Mouse (Mus musculus): ENCODE results near the gene Mdfi. TPM values are rescaled to one million over a fixed set of nuclear protein-coding genes. Genes with fewer than 3 reads are reported as not detected.
"Not testable (repeated sequence)": the region's sequence is repeated elsewhere in the genome, so short reads cannot be mapped to it uniquely, and the experiment has no call there.

The Mdfi gene
- polyA plus RNA-seq, 2 experiments: 1.7 to 5.2 TPM

DNA sequence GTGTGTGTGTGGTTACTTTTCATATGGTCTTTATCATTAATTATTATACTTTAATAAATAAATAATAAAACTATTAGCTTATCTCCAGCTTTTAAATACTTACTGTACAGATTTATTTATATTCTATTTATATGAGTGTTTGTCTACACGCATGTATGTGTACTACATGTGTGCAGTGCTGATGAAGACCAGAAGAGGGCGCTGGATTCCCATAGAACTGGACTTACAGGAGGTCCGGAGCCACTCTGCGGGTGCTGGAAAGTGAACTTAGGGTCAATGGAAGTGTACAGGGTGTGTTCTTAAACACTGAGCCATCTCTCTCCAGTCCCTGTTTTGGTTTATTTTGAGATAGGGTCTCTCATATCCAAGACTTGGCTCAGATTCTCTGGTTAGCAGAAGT, 21.1 kb upstream of the Mdfi start:
- H3K4me3 ChIP-seq (ENCODE audit: insufficient read depth in 1 of 2, low read depth in 2 of 2, low read length in 2 of 2): no peak overlapping the region
- ATAC-seq (ENCODE audit: insufficient read depth): no peak
- H3K9me3 ChIP-seq (ENCODE audit: control insufficient read depth, low read length): no peaks in the 10 kb centered on the region
- H3K36me3 ChIP-seq (replicated peaks; ENCODE audit: control insufficient read depth, insufficient read depth, low read depth): no peaks in the 10 kb centered on the region
- no peak for TF ChIP-seq EP300 (IDR thresholded peaks at IDR 0.05; ENCODE audit: low read depth)
- TF ChIP-seq CTCF (IDR thresholded peaks at IDR 0.05; ENCODE audit: low read depth): no peak
- no peak overlapping the region for H3K4me2 ChIP-seq (ENCODE audit: low read depth)
- H3K27ac ChIP-seq: no peak overlapping the region
- WGBS (ENCODE audit: insufficient replicate concordance): 61% methylated on average over 4 of the region's 4 CpGs
- no peak overlapping the region for H3K9ac ChIP-seq (replicated peaks)
- H3K4me1 ChIP-seq (replicated peaks; ENCODE audit: control insufficient read depth in 2 of 2, insufficient read depth in 2 of 2, low read length in 1 of 2): peaks cover 0 to 4% of the 10 kb centered on the region in 2 experiments; a peak in 1 of 4 replicates
- no peaks in the 10 kb centered on the region for H3K27me3 ChIP-seq (ENCODE audit: control insufficient read depth, insufficient read depth, low read length)
- DNase-seq (ENCODE audit: low read depth in 3 of 3, low spot score in 3 of 3): no peak

DNA sequence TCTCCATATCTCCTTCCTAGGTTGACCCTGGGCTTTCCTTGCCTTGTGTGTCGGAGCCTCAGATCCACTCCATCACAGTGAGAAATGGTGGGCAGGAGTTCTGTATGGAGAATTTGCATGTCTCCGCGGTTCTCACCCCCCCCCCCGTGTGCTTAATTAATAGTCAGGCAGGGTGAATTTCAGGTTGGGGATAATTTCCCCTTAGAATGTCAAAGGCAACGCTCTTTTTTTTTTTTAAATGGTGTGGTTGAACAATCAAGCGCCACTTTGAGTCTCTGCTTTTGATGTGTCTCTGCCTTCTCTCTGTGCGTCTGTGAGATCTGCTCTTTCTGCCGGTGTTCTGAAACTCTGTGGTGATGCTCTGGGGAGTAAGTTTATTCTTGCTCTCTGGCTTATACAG, 20.4 kb upstream of the Mdfi start:
- Histone ChIP-seq H3K9me3 (ENCODE audit: control insufficient read depth, low read length) (no peaks in the 10 kb centered on the region), H3K4me1 (replicated peaks; ENCODE audit: control insufficient read depth in 2 of 2, insufficient read depth in 2 of 2, low read length in 1 of 2) (peaks cover 0 to 4% of the 10 kb centered on the region in 2 experiments; a peak in 1 of 4 replicates), H3K4me3 (ENCODE audit: insufficient read depth in 1 of 2, low read depth in 2 of 2, low read length in 2 of 2) (no peak overlapping the region), H3K36me3 (replicated peaks; ENCODE audit: control insufficient read depth, insufficient read depth, low read depth) (no peaks in the 10 kb centered on the region), H3K4me2 (ENCODE audit: low read depth) (no peak overlapping the region), H3K27me3 (ENCODE audit: control insufficient read depth, insufficient read depth, low read length) (no peaks in the 10 kb centered on the region), H3K27ac (no peak overlapping the region), H3K9ac (replicated peaks) (no peak overlapping the region)
- TF ChIP-seq EP300 (IDR thresholded peaks at IDR 0.05; ENCODE audit: low read depth) (no peak), CTCF (IDR thresholded peaks at IDR 0.05; ENCODE audit: low read depth) (no peak)
- ATAC-seq (ENCODE audit: insufficient read depth) (no peak), DNase-seq (ENCODE audit: low read depth in 3 of 3, low spot score in 3 of 3) (no peak)
- 78% methylated on average over 8 of the region's 8 CpGs for WGBS (ENCODE audit: insufficient replicate concordance)

DNA sequence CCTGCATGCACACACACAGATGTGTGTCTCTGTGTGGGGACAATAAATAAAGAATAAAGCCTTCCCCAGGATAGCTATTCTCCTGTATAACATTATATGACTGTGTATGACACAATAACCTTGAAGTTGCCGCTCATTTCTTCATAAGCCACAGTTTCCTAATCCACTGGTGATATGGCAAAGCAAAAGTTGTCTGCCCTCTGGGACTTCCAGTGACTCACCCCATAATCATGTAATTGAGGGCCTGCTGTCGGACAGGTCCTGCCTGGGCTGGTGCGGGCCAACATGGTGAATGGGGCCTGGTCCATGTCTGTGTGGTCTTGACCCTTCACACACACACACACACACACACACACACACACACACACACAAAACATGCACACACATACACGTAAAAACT, 19.3 kb upstream of the Mdfi start:
- ATAC-seq (ENCODE audit: insufficient read depth) (no peak), DNase-seq (ENCODE audit: low read depth in 3 of 3, low spot score in 3 of 3) (no peak)
- Histone ChIP-seq H3K4me1 (replicated peaks; ENCODE audit: control insufficient read depth in 2 of 2, insufficient read depth in 2 of 2, low read length in 1 of 2) (peaks cover 0 to 4% of the 10 kb centered on the region in 2 experiments; a peak in 1 of 4 replicates), H3K9ac (replicated peaks) (no peak overlapping the region), H3K27me3 (ENCODE audit: control insufficient read depth, insufficient read depth, low read length) (no peaks in the 10 kb centered on the region), H3K27ac (no peak overlapping the region), H3K4me3 (ENCODE audit: insufficient read depth in 1 of 2, low read depth in 2 of 2, low read length in 2 of 2) (no peak overlapping the region), H3K9me3 (ENCODE audit: control insufficient read depth, low read length) (no peaks in the 10 kb centered on the region), H3K4me2 (ENCODE audit: low read depth) (no peak overlapping the region), H3K36me3 (replicated peaks; ENCODE audit: control insufficient read depth, insufficient read depth, low read depth) (no peaks in the 10 kb centered on the region)
- WGBS (ENCODE audit: insufficient replicate concordance): 73% methylated on average over 4 of the region's 4 CpGs
- TF ChIP-seq CTCF (IDR thresholded peaks at IDR 0.05; ENCODE audit: low read depth) (no peak), EP300 (IDR thresholded peaks at IDR 0.05; ENCODE audit: low read depth) (no peak)

DNA sequence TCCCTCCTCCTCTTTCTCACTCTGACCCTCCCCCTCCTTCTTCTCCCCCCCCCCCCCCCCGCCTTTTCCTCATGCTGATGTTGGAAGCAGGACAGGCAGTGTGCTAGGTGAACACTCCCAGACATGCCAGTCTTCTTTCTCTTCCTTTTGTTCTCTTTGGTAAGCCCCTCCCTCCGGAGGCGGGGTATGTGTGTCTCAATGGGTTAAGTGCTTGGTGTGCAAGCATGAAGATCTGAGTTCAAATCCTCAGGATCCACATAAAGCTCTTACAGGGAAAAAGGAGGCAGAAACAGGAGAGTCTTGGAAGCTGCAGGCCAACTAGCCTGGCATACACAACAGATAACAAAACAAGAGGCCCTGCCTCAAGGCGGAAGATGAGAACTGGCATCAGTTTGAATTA, 18.8 kb upstream of the Mdfi start:
- Histone ChIP-seq H3K4me2 (ENCODE audit: low read depth) (no peak overlapping the region), H3K9ac (replicated peaks) (no peak overlapping the region), H3K27me3 (ENCODE audit: control insufficient read depth, insufficient read depth, low read length) (no peaks in the 10 kb centered on the region), H3K27ac (no peak overlapping the region), H3K36me3 (replicated peaks; ENCODE audit: control insufficient read depth, insufficient read depth, low read depth) (no peaks in the 10 kb centered on the region), H3K4me1 (replicated peaks; ENCODE audit: control insufficient read depth in 2 of 2, insufficient read depth in 2 of 2, low read length in 1 of 2) (peaks cover 0 to 4% of the 10 kb centered on the region in 2 experiments; a peak in 1 of 4 replicates), H3K9me3 (ENCODE audit: control insufficient read depth, low read length) (no peaks in the 10 kb centered on the region), H3K4me3 (ENCODE audit: insufficient read depth in 1 of 2, low read depth in 2 of 2, low read length in 2 of 2) (no peak overlapping the region)
- no peak for ATAC-seq (ENCODE audit: insufficient read depth)
- 79% methylated on average over 3 of the region's 4 CpGs for WGBS (ENCODE audit: insufficient replicate concordance)
- DNase-seq (ENCODE audit: low read depth in 3 of 3, low spot score in 3 of 3): no peak
- no peak for TF ChIP-seq CTCF (IDR thresholded peaks at IDR 0.05; ENCODE audit: low read depth)
- TF ChIP-seq EP300 (IDR thresholded peaks at IDR 0.05; ENCODE audit: low read depth): no peak

DNA sequence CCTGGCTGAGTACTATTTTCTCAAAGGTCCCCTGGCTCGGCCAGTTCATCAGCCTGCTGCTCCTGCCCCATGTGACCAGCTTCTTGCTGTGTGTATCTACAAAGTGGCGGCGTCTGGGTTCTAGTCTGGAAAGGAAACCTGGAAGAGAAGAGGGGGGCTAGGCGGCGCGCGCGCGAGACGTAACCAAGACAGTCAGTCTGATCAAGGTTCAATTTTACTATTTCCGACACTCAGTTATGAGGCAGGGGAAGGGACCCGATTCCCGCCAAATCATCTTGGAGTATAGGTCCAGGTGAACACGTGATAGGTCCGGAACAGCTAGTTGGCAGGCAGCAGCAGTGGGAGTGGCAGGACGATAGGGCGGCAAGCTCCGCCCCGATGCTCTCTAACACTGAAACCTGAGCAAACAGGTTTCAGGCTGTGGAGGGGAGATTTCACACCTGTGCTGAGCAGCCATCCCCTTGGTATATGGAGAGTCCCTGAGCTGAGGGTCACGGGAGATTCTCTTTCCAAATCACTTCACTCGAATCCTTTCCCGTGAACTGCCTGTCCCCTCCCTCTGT, 17.4 kb upstream of the Mdfi start:
- H3K4me3 ChIP-seq (ENCODE audit: insufficient read depth in 1 of 2, low read depth in 2 of 2, low read length in 2 of 2); H3K27ac ChIP-seq; H3K9me3 ChIP-seq (ENCODE audit: control insufficient read depth, low read length); H3K9ac ChIP-seq (replicated peaks); H3K27me3 ChIP-seq (ENCODE audit: control insufficient read depth, insufficient read depth, low read length); H3K36me3 ChIP-seq (replicated peaks; ENCODE audit: control insufficient read depth, insufficient read depth, low read depth); H3K4me1 ChIP-seq (replicated peaks; ENCODE audit: control insufficient read depth in 2 of 2, insufficient read depth in 2 of 2, low read length in 1 of 2); DNase-seq (ENCODE audit: low read depth in 3 of 3, low spot score in 3 of 3): not testable (repeated sequence)
- peak overlapping the region; percentile 41 for H3K4me2 ChIP-seq (ENCODE audit: low read depth)
- whole genome bisulfite sequencing (ENCODE audit: insufficient replicate concordance): 17% methylated on average over 22 of the region's 22 CpGs
- 0 out of 2 replicates have a peak, but pooled peaks have one; percentile 26 for ATAC-seq (ENCODE audit: insufficient read depth)
